Mouse (Mus musculus): Measurements from ENCODE around the gene Cyp2t4. TPM values are rescaled to one million over a fixed set of nuclear protein-coding genes. Genes with fewer than 3 reads are reported as not detected.

Gene Cyp2t4
- 0.13 TPM in 1 of 2 replicates, not detected in the other for polyA plus RNA-seq (2014; fragmentation: Nextera tagmentation; extraction: Ambion mirVana)

GRCm38 (mm10) chr7:27153205-27153764, at the start of gene Cyp2t4:
Gene Cyp2t4, plus strand, starts transcription at chr7:27153714.
- Histone ChIP-seq H3K36me3 (replicated peaks; ENCODE audit: control insufficient read depth, insufficient read depth, low read depth, low read length) (no peaks in the 10 kb centered on the region), H3K4me1 (ENCODE audit: control insufficient read depth, insufficient read depth, low read length) (no peaks in the 10 kb centered on the region), H3K27me3 (ENCODE audit: control insufficient read depth, insufficient read depth, low read length) (no peaks in the 10 kb centered on the region), H3K4me3 (ENCODE audit: low read depth, low read length) (no peak within 1 kb of the TSS), H3K4me2 (ENCODE audit: low read depth, low read length) (no peak within 1 kb of the TSS), H3K9ac (replicated peaks; ENCODE audit: low read length) (no peak within 1 kb of the TSS), H3K9me3 (replicated peaks; ENCODE audit: control insufficient read depth, low read length) (no peaks in the 10 kb centered on the region), H3K27ac (replicated peaks; ENCODE audit: low read depth, low read length) (no peak within 1 kb of the TSS)
- WGBS = 76% methylated on average over 10 of the region's 10 CpGs
- DNase-seq (ENCODE audit: low spot score) = no peak
- no peak for ATAC-seq (replicated peaks; ENCODE audit: insufficient number of reproducible peaks, low FRiP score, low TSS enrichment, low read depth)

DNA sequence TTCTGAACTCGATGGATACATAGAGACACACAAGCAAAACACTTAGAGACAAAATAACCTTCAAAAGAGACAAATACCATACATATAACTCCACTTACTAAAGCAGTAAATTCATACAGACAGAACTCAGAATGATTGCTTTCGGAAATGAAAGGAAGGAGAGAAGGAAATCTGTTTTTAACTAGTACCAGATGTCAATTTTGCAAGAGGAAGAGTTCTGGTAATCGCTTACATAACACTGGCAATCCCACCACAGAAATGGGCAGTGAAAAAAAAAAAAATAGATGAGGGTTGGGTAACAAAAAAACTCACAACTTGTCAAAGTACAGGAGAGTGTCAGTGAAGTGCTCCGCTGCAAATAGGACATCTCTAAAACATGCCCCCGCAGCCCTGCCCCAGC, 48.6 kb upstream of the Cyp2t4 start:
- H3K4me3 ChIP-seq (ENCODE audit: low read depth, low read length) = no peak overlapping the region
- H3K9me3 ChIP-seq (replicated peaks; ENCODE audit: control insufficient read depth, low read length) = peaks cover 3% of the 10 kb centered on the region; the same call in 1 of the 2 replicates
- DNase-seq (ENCODE audit: low spot score) = peak; percentile 57
- no peaks in the 10 kb centered on the region for H3K27me3 ChIP-seq (ENCODE audit: control insufficient read depth, insufficient read depth, low read length)
- no peak overlapping the region for H3K27ac ChIP-seq (replicated peaks; ENCODE audit: low read depth, low read length)
- no peak overlapping the region for H3K9ac ChIP-seq (replicated peaks; ENCODE audit: low read length)
- no peaks in the 10 kb centered on the region for H3K36me3 ChIP-seq (replicated peaks; ENCODE audit: control insufficient read depth, insufficient read depth, low read depth, low read length)
- WGBS = 45% methylated on average over 5 of the region's 5 CpGs
- no peak overlapping the region for H3K4me2 ChIP-seq (ENCODE audit: low read depth, low read length)
- no peak for ATAC-seq (replicated peaks; ENCODE audit: insufficient number of reproducible peaks, low FRiP score, low TSS enrichment, low read depth)
- H3K4me1 ChIP-seq (ENCODE audit: control insufficient read depth, insufficient read depth, low read length) = no peaks in the 10 kb centered on the region

DNA sequence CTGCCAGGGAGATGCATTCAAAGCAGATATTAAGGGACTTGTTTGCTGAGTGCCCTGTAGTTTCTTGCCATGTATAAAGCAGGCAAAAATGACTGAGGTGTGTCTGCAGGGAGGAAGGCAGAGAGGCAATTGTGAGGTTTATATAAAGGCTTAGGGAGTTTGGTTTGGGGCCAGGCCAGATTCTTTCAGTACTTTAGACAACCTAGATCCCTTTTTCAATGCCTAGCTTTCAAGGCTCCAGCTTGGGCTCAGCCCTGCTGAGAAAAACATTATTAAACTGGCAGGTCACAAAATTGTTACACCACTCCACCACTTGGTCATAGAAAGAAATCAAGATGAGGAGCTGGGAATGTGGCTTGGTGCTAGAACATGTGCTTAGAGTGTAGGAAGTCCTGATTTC, 43.2 kb upstream of the Cyp2t4 start:
- Histone ChIP-seq H3K9me3 (replicated peaks; ENCODE audit: control insufficient read depth, low read length) (peaks cover 3% of the 10 kb centered on the region; the same call in 1 of the 2 replicates), H3K36me3 (replicated peaks; ENCODE audit: control insufficient read depth, insufficient read depth, low read depth, low read length) (no peaks in the 10 kb centered on the region), H3K27ac (replicated peaks; ENCODE audit: low read depth, low read length) (no peak overlapping the region), H3K4me1 (ENCODE audit: control insufficient read depth, insufficient read depth, low read length) (no peaks in the 10 kb centered on the region), H3K9ac (replicated peaks; ENCODE audit: low read length) (no peak overlapping the region), H3K27me3 (ENCODE audit: control insufficient read depth, insufficient read depth, low read length) (no peaks in the 10 kb centered on the region), H3K4me3 (ENCODE audit: low read depth, low read length) (no peak overlapping the region), H3K4me2 (ENCODE audit: low read depth, low read length) (no peak overlapping the region)
- DNase-seq (ENCODE audit: low spot score) (no peak), ATAC-seq (replicated peaks; ENCODE audit: insufficient number of reproducible peaks, low FRiP score, low TSS enrichment, low read depth) (no peak)

DNA sequence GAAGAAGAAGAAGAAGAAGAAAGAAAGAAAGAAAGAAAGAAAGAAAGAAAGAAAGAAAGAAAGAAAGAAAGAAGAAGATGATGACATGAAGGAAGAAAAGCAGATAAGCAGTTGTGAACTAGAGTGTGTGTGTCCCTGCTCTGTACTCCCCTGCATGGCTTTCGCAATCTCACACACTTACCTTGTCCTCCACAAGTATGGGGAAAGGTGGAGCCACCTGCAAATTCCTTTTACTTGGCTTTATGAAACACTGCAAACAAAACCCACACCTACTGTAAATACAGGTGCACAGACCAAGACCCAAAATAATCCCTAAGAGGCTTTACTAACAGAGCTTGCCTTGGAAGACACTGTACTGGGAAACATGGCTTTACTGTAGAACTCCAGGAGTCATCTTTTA, 42.5 kb upstream of the Cyp2t4 start:
- Histone ChIP-seq H3K9me3 (replicated peaks; ENCODE audit: control insufficient read depth, low read length) (peaks cover 3% of the 10 kb centered on the region; the same call in 1 of the 2 replicates), H3K4me3 (ENCODE audit: low read depth, low read length) (no peak overlapping the region), H3K36me3 (replicated peaks; ENCODE audit: control insufficient read depth, insufficient read depth, low read depth, low read length) (no peaks in the 10 kb centered on the region), H3K4me1 (ENCODE audit: control insufficient read depth, insufficient read depth, low read length) (no peaks in the 10 kb centered on the region), H3K27me3 (ENCODE audit: control insufficient read depth, insufficient read depth, low read length) (no peaks in the 10 kb centered on the region), H3K9ac (replicated peaks; ENCODE audit: low read length) (no peak overlapping the region), H3K27ac (replicated peaks; ENCODE audit: low read depth, low read length) (no peak overlapping the region), H3K4me2 (ENCODE audit: low read depth, low read length) (no peak overlapping the region)
- 89% methylated on average over 1 of the region's 1 CpGs for WGBS
- ATAC-seq (replicated peaks; ENCODE audit: insufficient number of reproducible peaks, low FRiP score, low TSS enrichment, low read depth) (no peak), DNase-seq (ENCODE audit: low spot score) (no peak)

DNA sequence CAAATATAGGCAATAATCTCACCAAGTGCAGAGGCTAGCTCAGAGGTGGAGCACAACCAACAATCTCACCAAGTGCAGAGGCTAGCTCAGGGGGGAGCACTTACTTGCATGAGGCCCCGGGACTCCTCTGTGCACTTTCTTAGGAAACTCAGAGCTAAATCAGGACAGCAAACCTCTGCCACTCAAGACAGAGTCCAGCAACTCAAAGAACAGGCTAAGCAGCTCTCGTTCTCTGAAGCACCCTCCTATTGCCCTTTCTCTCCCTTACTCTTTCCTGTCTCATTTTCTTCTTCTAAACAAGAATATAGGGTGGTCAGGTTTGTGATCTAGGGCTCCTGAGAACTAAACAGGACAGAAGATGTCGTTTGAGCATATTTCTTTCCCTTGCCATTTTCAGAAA, 41.5 kb upstream of the Cyp2t4 start:
- no peak overlapping the region for H3K27ac ChIP-seq (replicated peaks; ENCODE audit: low read depth, low read length)
- H3K4me3 ChIP-seq (ENCODE audit: low read depth, low read length) = no peak overlapping the region
- H3K4me1 ChIP-seq (ENCODE audit: control insufficient read depth, insufficient read depth, low read length) = no peaks in the 10 kb centered on the region
- DNase-seq (ENCODE audit: low spot score) (no peak), ATAC-seq (replicated peaks; ENCODE audit: insufficient number of reproducible peaks, low FRiP score, low TSS enrichment, low read depth) (no peak)
- no peaks in the 10 kb centered on the region for H3K27me3 ChIP-seq (ENCODE audit: control insufficient read depth, insufficient read depth, low read length)
- H3K4me2 ChIP-seq (ENCODE audit: low read depth, low read length) = no peak overlapping the region
- no peaks in the 10 kb centered on the region for H3K36me3 ChIP-seq (replicated peaks; ENCODE audit: control insufficient read depth, insufficient read depth, low read depth, low read length)
- peaks cover 3% of the 10 kb centered on the region; the same call in 1 of the 2 replicates for H3K9me3 ChIP-seq (replicated peaks; ENCODE audit: control insufficient read depth, low read length)
- whole genome bisulfite sequencing = 78% methylated on average over 3 of the region's 3 CpGs
- H3K9ac ChIP-seq (replicated peaks; ENCODE audit: low read length) = no peak overlapping the region

- DNase-seq (ENCODE audit: low spot score) = no peak
- H3K36me3 ChIP-seq (replicated peaks; ENCODE audit: control insufficient read depth, insufficient read depth, low read depth, low read length) = no peaks in the 10 kb centered on the region
- no peaks in the 10 kb centered on the region for H3K9me3 ChIP-seq (replicated peaks; ENCODE audit: control insufficient read depth, low read length)
- no peak overlapping the region for H3K4me3 ChIP-seq (ENCODE audit: low read depth, low read length)
- no peaks in the 10 kb centered on the region for H3K27me3 ChIP-seq (ENCODE audit: control insufficient read depth, insufficient read depth, low read length)
- WGBS = 75% methylated on average over 4 of the region's 4 CpGs
- no peaks in the 10 kb centered on the region for H3K4me1 ChIP-seq (ENCODE audit: control insufficient read depth, insufficient read depth, low read length)
- H3K9ac ChIP-seq (replicated peaks; ENCODE audit: low read length) = no peak overlapping the region
- H3K27ac ChIP-seq (replicated peaks; ENCODE audit: low read depth, low read length) = no peak overlapping the region
- no peak overlapping the region for H3K4me2 ChIP-seq (ENCODE audit: low read depth, low read length)
- ATAC-seq (replicated peaks; ENCODE audit: insufficient number of reproducible peaks, low FRiP score, low TSS enrichment, low read depth) = no peak
Observed at GRCm38 (mm10) chr7:27118033-27118511, 35.4 kb upstream of the Cyp2t4 start.

DNA sequence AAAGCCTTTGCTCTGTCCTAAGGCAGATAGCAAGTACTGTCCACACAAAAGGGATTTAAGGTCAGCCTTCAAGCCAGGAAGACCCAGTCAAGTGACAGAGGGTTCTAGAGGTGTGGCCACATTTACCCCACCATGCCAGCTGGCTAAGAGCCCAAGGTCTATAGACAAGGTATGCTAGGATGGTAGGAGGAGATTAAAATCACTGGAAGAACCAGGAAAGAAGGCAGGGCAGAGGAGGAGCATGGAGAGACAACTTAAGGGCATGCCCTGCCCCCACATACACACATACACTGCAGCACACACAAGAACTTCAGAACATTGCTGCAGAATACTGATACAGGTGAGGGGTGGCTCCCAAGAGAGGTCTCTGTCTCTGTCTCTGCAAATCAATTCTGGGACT, 33.8 kb upstream of the Cyp2t4 start, which contains the start of gene Cyp2f2:
Cyp2f2 (plus strand) TSS at position 234 of the 400 bp plus-strand sequence.
- no peaks in the 10 kb centered on the region for H3K9me3 ChIP-seq (replicated peaks; ENCODE audit: control insufficient read depth, low read length)
- no peaks in the 10 kb centered on the region for H3K36me3 ChIP-seq (replicated peaks; ENCODE audit: control insufficient read depth, insufficient read depth, low read depth, low read length)
- no peak within 1 kb of the TSS for H3K4me3 ChIP-seq (ENCODE audit: low read depth, low read length)
- H3K27ac ChIP-seq (replicated peaks; ENCODE audit: low read depth, low read length) = no peak within 1 kb of the TSS
- DNase-seq (ENCODE audit: low spot score) (no peak), ATAC-seq (replicated peaks; ENCODE audit: insufficient number of reproducible peaks, low FRiP score, low TSS enrichment, low read depth) (no peak)
- no peaks in the 10 kb centered on the region for H3K4me1 ChIP-seq (ENCODE audit: control insufficient read depth, insufficient read depth, low read length)
- H3K4me2 ChIP-seq (ENCODE audit: low read depth, low read length) = no peak within 1 kb of the TSS
- no peak within 1 kb of the TSS for H3K9ac ChIP-seq (replicated peaks; ENCODE audit: low read length)
- H3K27me3 ChIP-seq (ENCODE audit: control insufficient read depth, insufficient read depth, low read length) = no peaks in the 10 kb centered on the region

DNA sequence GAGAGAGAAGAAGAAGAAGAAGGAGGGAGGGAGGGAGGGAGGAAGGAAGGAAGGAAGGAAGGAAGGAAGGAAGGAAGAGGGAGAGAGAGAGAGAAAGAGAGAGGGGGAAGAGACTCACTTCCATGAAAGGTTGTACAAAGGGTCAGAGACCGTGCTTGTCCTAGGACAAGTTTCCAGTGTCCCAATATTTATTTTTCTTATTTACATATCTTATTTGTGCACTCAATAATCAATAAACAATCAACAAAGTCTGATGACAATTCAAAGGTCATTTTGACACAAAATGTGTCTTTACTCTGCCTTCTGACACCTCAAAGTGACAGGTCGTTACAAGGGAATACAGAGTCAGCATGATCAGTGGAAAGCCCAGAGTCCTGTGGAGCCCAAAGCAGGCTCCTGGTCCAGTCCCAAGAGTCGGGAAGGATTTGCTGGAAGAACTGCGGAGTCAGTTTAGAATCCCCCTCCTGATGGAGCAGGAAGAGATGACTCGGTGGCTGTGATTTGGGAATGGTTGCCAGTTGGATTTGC, 29.1 kb upstream of the Cyp2t4 start:
- WGBS = 75% methylated on average over 5 of the region's 5 CpGs
- Histone ChIP-seq H3K4me3 (ENCODE audit: low read depth, low read length) (no peak overlapping the region), H3K4me1 (ENCODE audit: control insufficient read depth, insufficient read depth, low read length) (no peaks in the 10 kb centered on the region), H3K9me3 (replicated peaks; ENCODE audit: control insufficient read depth, low read length) (no peaks in the 10 kb centered on the region), H3K36me3 (replicated peaks; ENCODE audit: control insufficient read depth, insufficient read depth, low read depth, low read length) (no peaks in the 10 kb centered on the region), H3K9ac (replicated peaks; ENCODE audit: low read length) (no peak overlapping the region), H3K27me3 (ENCODE audit: control insufficient read depth, insufficient read depth, low read length) (no peaks in the 10 kb centered on the region), H3K4me2 (ENCODE audit: low read depth, low read length) (no peak overlapping the region), H3K27ac (replicated peaks; ENCODE audit: low read depth, low read length) (no peak overlapping the region)
- ATAC-seq (replicated peaks; ENCODE audit: insufficient number of reproducible peaks, low FRiP score, low TSS enrichment, low read depth) (no peak), DNase-seq (ENCODE audit: low spot score) (no peak)
